Mouse (Mus musculus) cerebellum, postnatal 4 days (tissue): ENCODE results near the gene Clasrp.

ENCODE experiments used
- DNase-seq, 2 experiments: peaks; one replicate each; pipeline ENCODE4 v3.0.0; 2022; ENCODE audit warnings: low spot score in 2 of 2, mixed read lengths in 1 of 2

Gene Clasrp

GRCm38 (mm10) chr7:19563884-19564283, 40.4 kb downstream of the Clasrp start:
- no peak for DNase-seq

DNA sequence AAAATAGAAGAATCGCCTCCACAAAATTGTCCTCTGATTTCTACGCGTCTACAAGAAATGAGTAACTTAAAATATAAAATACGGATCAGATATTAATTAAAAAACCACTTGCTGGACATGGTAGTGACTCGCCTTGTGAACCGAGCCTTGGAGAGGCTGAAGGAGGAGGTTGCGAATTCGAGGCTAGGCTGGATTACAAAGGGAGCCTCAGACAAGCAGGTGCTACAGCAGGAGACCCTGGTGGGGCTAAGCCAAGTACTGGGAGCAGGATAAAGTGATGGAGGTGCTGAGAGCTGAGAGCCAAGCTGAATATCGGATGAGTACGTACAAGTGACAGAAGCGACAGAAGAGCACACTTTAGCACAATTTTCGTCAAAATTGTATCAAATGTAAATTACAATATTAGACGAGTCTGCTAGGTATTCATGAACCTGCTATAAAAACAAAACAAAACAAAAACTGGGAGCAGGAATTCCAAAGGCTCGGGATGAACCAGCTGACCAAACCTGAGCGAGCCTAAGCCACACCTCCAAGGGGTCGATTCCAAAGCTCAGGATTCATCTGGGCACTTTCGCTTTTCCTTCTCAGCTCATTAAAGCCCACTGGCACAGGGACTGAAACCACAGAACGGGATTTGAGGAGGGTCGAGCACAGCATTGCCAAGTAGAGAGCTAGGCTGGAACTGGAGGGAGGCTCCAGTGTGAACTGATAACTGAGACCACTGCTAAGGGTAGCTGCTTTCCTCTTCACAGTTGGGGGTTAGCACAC, 41.5 kb downstream of the Clasrp start, which contains the start of gene Ppp1r37:
TSS of gene Ppp1r37 (minus strand) at position 434 of the 768 bp plus-strand sequence.
- no peak for DNase-seq

GRCm38 (mm10) chr7:19561765-19562642, 42.3 kb downstream of the Clasrp start:
- peak; percentile 78 to 94 for DNase-seq

GRCm38 (mm10) chr7:19561431-19561764, 42.9 kb downstream of the Clasrp start:
- no peak for DNase-seq

DNA sequence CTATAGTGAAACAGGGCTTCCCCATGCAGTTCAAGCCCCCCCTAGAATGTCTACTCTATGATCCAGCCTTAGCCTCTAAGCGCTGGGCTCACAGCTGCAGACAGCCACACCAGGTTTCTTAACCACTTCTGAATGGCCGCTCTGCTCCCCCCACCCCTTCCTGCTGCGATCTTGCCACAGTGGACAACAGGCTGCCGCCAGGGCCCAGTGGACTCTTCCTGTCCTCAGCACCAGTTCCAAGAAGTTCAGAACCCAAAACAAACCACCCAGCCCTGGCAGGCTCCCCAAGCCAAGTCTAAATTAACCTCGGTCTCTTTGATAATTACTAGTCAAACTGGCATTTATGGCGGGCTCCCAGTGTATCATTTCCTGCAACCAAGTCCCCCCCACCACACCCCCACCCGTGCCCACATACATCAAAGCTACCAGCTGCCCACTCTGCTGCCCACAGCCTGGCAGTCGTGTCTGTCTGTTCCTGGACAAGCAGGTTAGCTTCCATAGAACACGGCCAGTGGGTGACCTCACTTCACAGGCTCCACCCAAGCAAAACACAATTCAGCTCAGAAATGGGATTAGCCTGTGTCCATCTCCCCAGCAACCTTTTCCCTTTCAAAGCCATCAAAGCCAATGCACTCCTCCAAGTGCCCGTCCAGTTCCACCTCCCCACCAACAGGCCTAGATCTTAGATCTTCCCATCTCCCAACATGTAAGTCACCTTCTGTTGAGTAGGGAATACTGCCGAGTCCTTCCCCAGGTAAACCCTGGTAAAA, 43.6 kb downstream of the Clasrp start:
- DNase-seq, result no peak

DNA sequence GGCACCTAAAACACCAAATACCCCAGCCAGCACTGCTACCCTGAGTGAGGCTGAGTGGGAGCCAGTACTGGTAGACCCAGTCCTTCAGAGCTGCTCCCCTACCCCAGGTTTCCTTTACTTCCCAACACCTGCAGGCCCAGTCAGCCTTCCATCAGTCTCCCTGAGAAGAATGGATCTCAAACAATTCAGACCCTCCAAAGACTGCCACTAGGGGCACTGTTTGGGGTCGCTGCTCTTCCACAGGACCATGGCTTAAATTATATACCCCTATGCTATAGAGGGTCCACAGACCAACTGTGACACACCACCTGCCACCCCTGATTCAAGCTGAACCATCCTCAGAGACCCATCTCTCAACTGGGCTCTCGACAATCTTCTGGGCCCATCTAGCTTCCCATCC, 45.3 kb downstream of the Clasrp start:
- no peak for DNase-seq

DNA sequence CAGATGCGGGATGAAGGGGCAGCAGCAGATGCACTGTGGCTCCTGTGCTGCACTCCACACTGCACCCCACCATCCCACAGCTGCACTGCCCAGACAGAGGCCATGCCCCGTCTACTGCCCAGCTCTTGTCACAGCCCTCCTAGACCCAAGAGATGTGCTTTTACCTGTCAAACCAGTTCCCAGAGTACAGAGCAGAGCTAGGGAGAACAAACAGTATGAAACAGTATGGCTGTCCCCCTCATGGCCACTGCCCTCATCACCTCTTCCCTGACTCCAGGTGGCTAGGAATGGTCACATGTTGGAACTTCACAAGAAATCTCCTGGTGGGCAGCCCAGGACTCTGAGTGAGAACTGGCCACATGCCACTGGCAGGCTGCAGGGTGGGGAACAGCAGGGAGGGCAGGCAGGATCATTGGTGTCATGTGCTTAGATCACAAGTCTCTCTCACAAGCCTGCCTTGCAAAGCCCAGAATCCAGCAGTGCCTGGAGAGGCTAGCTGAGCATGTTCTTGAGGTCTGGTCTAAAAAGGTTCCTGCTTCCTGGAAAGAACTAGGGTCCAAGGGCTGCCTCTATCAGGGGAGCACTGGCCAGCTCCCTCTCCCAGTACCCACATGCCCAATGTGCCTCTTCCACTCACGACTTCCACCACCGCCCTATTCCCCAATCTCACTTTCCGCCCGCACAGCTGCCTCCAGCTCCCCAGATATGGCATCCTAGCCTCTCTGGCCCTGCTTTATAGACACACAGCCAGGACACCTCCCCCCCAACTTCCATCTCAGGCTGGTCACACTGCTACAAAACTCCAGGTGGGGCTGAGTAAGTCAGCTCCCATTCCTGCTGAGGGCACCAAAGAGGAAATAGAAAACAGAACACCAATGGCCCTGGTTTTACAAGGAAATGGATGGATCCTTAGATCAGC, 46.0 kb downstream of the Clasrp start:
- no peak for DNase-seq

GRCm38 (mm10) chr7:19557086-19557485, 47.2 kb downstream of the Clasrp start:
- no peak for DNase-seq

GRCm38 (mm10) chr7:19554168-19554567, 50.1 kb downstream of the Clasrp start:
- DNase-seq, result no peak

DNA sequence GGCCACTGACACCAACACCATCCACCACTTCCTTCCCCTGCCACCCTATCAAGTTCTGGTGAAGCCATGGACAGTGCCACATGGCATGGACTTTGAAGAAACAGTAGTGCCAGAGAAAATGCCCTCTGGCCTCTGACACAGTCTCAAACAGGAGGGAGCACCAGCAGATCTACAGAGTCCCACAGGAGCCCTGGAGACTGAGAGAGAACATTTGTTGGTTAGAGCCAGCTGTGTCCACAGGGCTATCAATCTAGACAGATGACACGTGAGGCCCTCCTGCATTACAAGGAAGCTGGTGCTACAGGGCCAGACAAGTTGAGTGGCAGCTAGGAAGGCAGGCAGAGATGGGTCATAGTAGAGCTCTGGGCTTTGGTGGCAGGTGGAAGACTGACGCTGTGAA, 51.8 kb downstream of the Clasrp start:
- DNase-seq, result no peak

- DNase-seq, result no peak
Measured at GRCm38 (mm10) chr7:19551634-19552033, 52.7 kb downstream of the Clasrp start.

- no peak for DNase-seq
Measured at GRCm38 (mm10) chr7:19549394-19549793, 54.9 kb downstream of the Clasrp start.

GRCm38 (mm10) chr7:19547344-19547969, 56.8 kb downstream of the Clasrp start:
- no peak for DNase-seq

DNA sequence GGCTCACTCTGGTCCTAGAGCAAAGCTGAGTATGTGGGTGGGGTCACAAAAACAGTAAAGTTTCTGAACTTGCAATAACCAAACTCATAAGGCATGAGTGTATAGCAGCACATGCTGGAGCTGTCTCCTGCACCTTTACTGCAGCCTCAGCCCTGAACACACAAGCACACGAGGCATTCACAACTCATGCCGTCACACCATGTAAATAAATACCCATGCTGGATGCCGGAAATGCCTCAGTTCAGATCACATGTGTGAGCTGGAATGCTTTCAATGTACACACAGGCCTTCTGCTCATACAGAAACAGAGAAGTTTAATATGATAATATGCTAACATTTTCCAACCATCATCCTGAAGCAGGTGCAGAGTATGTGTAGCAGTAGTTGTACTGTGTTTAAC, 58.3 kb downstream of the Clasrp start:
- no peak for DNase-seq

DNA sequence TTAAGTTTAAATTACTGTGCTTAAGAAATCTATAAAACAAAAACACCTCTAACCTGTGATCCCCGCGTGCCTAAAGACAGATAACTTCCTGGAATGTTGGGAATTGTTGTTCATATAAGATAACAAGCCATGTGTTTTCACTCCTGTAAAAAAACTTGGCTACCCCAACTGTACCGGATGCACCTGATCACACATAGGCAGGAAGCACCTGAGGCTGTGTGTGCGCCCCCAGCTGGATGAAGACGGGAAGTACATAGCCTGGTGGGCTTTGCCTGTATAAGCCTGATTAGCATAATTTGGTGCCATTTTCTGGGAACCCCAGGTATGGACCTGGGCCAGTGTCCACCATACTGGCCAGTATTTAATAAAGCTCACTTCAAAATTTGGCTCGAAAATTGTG, 60.7 kb downstream of the Clasrp start:
- DNase-seq, result no peak

DNA sequence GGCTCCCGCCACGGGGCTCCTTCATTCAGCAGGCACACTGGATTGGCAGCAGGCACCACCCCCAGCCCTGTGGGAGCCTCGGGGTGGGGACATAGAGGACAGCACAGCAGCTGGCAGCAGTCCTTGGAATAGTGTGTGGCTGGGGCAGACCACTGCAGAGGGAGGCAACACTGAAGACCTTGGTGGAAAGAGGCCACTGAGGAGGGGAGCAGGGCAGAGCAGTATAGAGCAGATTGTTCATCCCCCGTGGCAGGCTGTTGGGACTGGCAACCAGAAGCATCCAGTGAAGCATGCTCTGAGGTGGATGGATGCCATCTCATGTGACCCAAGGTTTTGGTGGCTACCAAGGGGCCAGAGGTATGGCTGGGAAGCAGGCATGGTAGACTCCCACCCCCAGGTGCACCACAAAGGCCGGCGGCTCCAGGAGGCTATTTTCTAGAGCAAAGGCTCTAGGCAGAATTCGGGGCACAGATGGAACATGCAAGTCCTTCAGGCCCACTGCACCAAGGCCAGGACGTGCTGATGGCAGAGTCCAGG, 62.1 kb downstream of the Clasrp start:
- peak in 1 of 2 experiments; percentile 66 for DNase-seq

GRCm38 (mm10) chr7:19541681-19542154, 62.6 kb downstream of the Clasrp start:
- no peak for DNase-seq

DNA sequence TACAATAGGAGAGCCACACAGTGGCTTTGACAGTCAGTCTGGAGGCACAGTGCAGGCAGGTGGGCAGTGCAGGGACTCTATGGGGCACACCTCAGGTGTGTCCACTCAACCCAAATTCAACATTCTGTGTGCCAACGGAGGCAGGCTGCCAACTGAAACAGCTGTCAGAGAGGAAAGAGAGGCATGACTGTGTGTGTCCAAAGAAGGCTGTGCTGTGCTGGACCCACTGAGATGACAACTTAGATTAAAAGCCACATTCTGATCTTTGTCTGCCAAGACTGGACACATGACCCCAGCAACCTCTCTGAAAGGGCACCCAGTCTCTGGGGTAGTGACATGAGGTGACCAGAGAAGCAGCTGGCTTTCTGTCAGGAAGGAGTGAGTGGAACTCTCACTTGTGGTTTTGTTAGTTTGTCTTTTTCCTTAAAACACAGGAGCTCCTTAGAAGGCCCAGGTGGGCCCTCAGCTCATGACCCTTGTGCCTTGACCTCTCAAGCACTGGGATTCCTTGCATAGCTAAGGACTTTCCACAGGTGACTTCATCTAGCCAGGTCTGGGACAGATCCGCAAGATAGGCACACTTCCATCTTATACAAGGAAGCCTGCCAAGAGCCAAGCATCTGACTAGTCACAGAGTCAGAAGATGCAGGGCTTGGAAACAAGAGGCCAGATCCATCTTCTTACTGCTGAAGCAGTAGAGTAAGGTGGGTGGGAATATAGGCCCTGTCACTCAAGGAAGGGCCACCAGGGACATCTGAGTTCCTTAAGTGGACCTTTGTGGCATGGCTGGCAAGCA, 63.3 kb downstream of the Clasrp start:
- DNase-seq, result no peak

DNA sequence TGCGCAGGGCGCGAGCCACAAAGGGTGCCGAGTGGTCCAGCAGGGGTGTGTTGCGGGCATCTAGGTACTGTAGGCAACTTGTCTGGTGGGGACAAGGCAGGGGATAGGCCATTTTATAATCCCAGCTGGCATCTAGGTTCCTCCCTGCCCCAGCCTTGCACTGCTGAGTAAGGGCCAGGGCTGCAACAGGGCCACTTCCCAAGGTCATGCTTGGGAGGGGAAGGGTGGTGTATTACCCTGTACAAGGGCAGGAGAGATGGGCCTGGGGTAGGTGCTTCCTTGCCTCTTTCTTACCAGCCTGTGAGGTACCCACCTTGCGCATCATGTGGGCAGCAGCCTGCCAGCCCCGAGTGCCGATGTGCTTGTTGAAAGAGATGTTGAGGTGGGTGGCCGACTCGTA, 69.6 kb downstream of the Clasrp start:
- no peak for DNase-seq
